Mouse (Mus musculus) CD4-positive, CD25-positive, alpha-beta regulatory T cell, adult 4 months (primary cell): Measurements from ENCODE around the gene Gm4559. TPM values are rescaled to one million over a fixed set of nuclear protein-coding genes. Genes with fewer than 3 reads are reported as not detected.
"Not testable (repeated sequence)": the region's sequence is repeated elsewhere in the genome, so short reads cannot be mapped to it uniquely, and the experiment has no call there.

Experiments used
- ATAC-seq: one replicate; pipeline ENCODE4 v1.8.0; 2017
- polyA plus RNA-seq, 2 experiments: library from polyadenylated mRNA; unstranded; fragments of 100-300 nt; shearing (Covaris generic); gene quantifications; one replicate each; pipeline ENCODE4 v1.2.1; 2017

Gene Gm4559
- not detected for polyA plus RNA-seq

- ATAC-seq, result not testable (repeated sequence)
These were observed at the start of gene Gm4559 for GRCm38 (mm10) chr7:142274263-142274662. Gene Gm4559, minus strand, starts transcription at chr7:142274363.

DNA sequence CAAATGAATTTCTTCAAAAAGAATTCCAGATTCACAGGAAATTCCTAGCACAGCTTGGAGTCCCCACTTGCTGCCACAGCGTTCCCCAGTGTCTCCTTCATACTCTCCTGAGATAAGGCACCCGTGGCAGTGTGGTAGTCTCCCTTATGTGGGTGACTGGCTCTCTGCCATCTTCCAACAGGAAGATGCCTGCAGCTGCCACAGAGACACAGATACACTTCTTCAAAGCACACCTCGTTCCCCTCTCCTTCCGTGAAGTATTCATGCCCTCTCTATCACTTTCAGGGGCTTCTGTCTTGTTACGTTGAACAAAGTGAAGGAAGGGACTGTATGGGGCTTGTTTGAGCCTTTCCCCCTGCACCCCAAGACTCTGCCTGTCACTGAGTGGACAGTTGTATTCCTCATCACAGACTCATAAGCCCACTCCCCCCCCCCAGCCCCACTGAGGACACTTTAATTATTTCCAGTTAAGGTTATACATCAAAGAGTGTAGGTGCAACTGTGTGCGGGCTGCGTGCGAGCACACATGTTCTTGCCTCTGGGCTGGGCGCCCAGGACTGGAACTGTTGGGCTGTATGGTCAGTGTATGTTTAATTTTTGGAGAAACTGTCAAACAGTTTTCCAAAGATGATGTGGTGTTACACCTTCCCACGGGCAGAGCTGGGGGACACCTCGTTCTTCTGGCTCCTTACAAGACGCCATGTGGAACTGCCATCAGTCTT is 49.4 kb upstream of the Gm4559 start:
- no peak for ATAC-seq

DNA sequence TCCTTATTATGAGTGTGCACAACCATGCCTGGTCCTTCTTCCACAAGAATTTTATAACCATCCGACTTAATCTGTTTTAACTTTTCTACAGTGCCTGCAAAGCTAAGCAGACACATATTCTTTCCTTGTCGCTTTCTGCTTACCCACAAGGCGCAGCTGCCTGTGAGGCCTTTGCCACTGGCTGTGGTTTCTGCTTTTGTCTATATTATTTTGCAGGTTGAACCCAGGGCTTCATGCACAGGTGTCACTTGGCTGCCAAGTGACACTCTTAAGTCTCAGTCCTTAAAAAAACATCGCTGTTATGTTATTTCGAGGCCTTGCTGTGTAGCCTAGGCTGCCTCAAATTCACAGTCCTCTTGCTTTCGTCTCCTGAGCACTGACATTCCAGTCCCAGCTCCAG is 48.5 kb upstream of the Gm4559 start:
- no peak for ATAC-seq

- ATAC-seq, result not testable (repeated sequence)
These were observed 47.6 kb upstream of the Gm4559 start for GRCm38 (mm10) chr7:142321637-142322306.

GRCm38 (mm10) chr7:142320906-142321305 is 46.7 kb upstream of the Gm4559 start:
- no peak for ATAC-seq

DNA sequence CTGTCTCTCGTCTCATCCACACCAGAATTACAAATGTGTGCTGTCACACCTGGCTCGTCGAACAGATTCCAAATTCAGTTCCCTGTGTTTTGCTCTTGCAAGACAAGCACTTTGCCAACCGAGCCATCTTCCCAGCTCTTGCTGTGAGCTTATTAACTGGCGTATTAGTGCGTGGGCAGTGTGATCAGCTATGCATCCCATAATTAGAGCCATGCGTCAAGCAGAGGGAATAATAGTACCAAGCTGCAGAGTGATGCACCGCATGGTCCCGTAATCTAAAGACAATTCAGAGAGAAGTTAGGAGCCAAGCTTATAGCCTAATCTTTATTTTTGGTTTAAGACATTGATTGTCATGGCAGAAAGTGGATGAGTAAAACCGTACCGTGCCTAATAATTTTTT is 45.0 kb upstream of the Gm4559 start:
- ATAC-seq, result no peak

GRCm38 (mm10) chr7:142317216-142317615 is 43.1 kb upstream of the Gm4559 start:
- ATAC-seq, result no peak

DNA sequence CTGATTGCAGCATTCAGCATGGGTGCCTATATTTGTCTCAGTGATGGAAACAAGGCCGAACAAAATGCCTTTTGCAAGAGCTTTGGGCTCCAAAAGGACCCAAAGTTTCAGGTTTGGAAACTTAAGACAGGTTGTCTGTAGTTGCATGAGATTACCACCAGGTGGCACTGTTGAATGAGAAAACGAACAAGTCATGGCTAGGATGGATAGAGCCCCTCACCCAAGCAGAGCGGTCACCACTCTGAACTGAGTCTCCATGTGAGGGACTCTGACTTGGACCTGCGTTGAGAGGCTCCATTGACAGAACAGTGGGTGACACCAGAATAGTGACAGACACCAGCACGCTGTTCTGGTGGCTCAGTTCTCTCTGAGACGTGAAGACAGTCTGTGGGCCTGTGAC is 42.4 kb upstream of the Gm4559 start:
- ATAC-seq, result no peak

GRCm38 (mm10) chr7:142314600-142315285 is 40.6 kb upstream of the Gm4559 start:
- no peak for ATAC-seq

DNA sequence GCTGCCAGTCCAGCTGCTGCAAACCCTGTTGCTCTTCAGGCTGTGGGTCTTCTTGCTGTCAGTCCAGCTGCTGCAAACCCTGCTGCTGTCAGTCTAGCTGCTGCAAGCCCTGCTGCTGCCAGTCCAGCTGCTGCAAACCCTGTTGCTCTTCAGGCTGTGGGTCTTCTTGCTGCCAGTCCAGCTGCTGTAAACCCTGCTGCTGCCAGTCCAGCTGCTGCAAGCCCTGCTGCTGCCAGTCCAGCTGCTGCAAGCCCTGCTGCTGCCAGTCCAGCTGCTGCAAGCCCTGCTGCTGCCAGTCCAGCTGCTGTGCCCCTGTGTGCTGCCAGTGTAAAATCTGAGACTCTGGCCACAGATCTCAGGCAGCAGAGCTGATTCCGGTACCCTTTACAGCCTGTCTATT is 29.8 kb upstream of the Gm4559 start:
- not testable (repeated sequence) for ATAC-seq

DNA sequence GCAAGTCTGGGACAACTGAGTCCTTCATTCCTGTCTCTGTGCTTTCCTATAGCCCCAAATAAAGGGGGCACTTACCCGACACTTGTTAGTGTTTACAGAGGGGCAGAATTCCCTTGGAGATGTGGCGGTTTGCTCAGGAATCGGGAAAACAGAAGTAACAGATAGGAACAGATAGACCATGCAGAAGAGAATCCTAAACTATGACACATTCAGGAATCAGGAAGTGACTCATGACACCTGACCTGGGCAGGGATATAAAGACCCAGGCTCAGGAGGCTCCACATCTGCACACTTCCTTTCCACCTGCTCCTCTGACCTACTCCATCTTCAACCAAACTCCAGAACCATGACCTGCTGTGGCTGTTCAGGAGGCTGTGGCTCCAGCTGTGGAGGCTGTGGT is 29.1 kb upstream of the Gm4559 start, which contains the start of gene Krtap5-4:
TSS of gene Krtap5-4 (plus strand) at position 301 of the 400 bp plus-strand sequence.
- ATAC-seq, result no peak

DNA sequence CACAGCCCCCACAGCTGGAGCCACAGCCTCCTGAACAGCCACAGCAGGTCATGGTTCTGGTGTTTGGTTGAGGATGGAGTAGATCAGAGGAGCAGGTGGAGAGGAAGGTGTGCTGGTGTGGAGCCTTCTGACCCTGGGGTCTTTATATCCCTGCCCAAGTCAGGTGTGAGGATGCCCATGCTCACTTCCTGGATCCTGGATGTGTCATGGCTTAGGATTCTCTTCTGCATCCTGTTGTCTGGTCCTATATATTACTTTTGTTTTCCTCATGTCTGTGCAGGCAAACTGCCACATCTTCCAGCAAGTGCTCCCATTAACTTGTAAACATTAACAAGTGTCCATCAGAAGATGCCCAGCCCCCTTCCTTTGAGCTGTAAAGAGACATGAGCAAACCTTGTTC is 22.9 kb upstream of the Gm4559 start, which contains the start of gene Krtap5-1:
TSS of gene Krtap5-1 (minus strand) at position 101 of the 400 bp plus-strand sequence.
- ATAC-seq, result not testable (repeated sequence)

DNA sequence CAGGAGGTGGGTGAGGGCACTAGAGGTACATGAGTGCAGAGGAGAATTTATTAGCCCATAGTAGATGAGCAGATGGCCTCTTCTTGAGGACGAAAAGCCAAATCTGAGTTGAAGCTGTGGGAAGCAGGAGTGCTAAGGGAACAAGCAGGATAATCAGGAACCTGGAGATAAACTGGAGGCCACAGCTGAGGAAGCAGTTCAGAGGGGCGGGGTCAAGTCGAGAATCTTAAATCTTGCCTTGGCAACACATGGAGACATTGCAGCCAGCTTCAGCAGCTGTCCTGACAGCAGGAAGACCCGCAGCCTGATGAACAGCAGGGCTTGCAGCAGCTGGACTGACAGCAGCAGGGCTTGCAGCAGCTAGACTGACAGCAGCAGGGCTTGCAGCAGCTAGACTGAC is 21.9 kb upstream of the Gm4559 start:
- not testable (repeated sequence) for ATAC-seq

- ATAC-seq, result no peak
These were observed 21.3 kb upstream of the Gm4559 start for GRCm38 (mm10) chr7:142295418-142295817.

GRCm38 (mm10) chr7:142293851-142294250 is 19.7 kb upstream of the Gm4559 start:
- peak; percentile 41 for ATAC-seq

- not testable (repeated sequence) for ATAC-seq
These were observed 11.9 kb upstream of the Gm4559 start for GRCm38 (mm10) chr7:142285910-142286612.

- ATAC-seq, result no peak
These were observed 11.1 kb upstream of the Gm4559 start for GRCm38 (mm10) chr7:142285130-142285835.

DNA sequence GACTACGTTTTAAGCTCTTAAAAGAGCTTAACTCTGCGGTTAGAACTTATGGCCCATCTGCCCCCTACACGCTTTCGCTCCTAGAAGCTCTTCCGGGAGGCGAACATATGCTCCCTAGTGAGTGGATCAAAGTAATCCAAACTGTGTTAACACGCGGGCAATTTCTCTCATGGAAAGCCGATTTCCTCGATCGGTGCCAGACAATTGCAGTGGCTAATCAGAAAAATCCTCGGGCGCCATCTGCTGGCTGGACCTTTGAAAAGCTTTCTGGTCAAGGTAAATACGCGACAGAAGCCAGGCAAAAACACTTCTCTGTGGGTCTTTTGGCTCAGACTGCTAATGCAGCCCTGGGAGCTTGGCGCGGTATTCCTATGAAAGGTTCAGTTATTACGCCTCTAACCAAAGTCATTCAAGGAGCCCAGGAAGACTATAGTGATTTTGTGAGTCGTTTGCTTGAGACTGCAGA is 10.5 kb upstream of the Gm4559 start:
- peak; percentile 79 for ATAC-seq

GRCm38 (mm10) chr7:142284023-142284591 is 9.9 kb upstream of the Gm4559 start:
- peak; percentile 76 for ATAC-seq

DNA sequence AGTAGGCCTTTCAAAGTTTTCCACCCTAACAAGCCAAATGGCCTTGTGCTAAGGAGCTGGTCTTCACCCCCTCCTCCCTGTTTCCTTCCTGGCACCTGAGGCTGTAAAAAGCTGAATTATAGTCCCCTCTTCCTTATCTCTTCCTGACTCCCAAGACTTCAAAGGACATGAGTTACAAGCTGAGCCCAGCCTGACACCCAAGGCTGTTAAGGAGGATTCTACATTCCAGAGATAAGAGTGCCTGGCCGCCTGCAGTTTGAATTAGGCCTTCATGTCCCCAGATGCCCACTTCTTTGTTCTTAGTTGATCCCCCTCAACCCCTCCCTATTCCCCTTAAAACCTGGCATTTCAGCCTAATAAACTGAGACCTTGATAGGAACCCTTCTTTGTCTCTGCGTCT is 8.7 kb upstream of the Gm4559 start:
- ATAC-seq, result not testable (repeated sequence)

- ATAC-seq, result not testable (repeated sequence)
These were observed 5.1 kb upstream of the Gm4559 start for GRCm38 (mm10) chr7:142279291-142279690.
